Mouse (Mus musculus): ENCODE results near the gene Neurl1b. TPM values are rescaled to one million over a fixed set of nuclear protein-coding genes. Genes with fewer than 3 reads are reported as not detected.

Neurl1b gene
- polyA plus RNA-seq, 1 experiment = 26.2 TPM

- no peaks in the 10 kb centered on the region for H3K36me3 ChIP-seq (ENCODE audit: control insufficient read depth, insufficient read depth, low read length)
- DNase-seq = no peak
- no peak for TF ChIP-seq POLR2A (IDR thresholded peaks at IDR 0.05; ENCODE audit: control insufficient read depth, extremely low read depth, insufficient read depth, low read length, poor library complexity)
- TF ChIP-seq CTCF (IDR thresholded peaks at IDR 0.05; ENCODE audit: borderline replicate concordance, control insufficient read depth, extremely low read depth, insufficient read depth, low read length, poor library complexity) = no peak
- 89% methylated on average over 7 of the region's 7 CpGs for WGBS
- no peak overlapping the region for H3K27ac ChIP-seq (ENCODE audit: control insufficient read depth, insufficient read depth, low read length)
- H3K27me3 ChIP-seq (ENCODE audit: control insufficient read depth, insufficient read depth, low read length) = no peaks in the 10 kb centered on the region
- H3K4me3 ChIP-seq (ENCODE audit: control insufficient read depth, insufficient read depth, low read length) = no peak overlapping the region
- H3K4me1 ChIP-seq (replicated peaks; ENCODE audit: control insufficient read depth, insufficient read depth, low read length) = no peaks in the 10 kb centered on the region
Measured at GRCm38 (mm10) chr17:26458049-26458448, 43.4 kb downstream of the Neurl1b start.

- no peak overlapping the region for H3K27ac ChIP-seq (ENCODE audit: control insufficient read depth, insufficient read depth, low read length)
- DNase-seq = peak; percentile 74
- no peaks in the 10 kb centered on the region for H3K4me1 ChIP-seq (replicated peaks; ENCODE audit: control insufficient read depth, insufficient read depth, low read length)
- no peak for TF ChIP-seq POLR2A (IDR thresholded peaks at IDR 0.05; ENCODE audit: control insufficient read depth, extremely low read depth, insufficient read depth, low read length, poor library complexity)
- peak; percentile 74; the same call in 1 of the 2 replicates for TF ChIP-seq CTCF (IDR thresholded peaks at IDR 0.05; ENCODE audit: borderline replicate concordance, control insufficient read depth, extremely low read depth, insufficient read depth, low read length, poor library complexity)
- H3K4me3 ChIP-seq (ENCODE audit: control insufficient read depth, insufficient read depth, low read length) = no peak overlapping the region
- 39% methylated on average over 12 of the region's 12 CpGs for WGBS
- H3K36me3 ChIP-seq (ENCODE audit: control insufficient read depth, insufficient read depth, low read length) = no peaks in the 10 kb centered on the region
- no peaks in the 10 kb centered on the region for H3K27me3 ChIP-seq (ENCODE audit: control insufficient read depth, insufficient read depth, low read length)
Measured at GRCm38 (mm10) chr17:26462634-26463170, 48.1 kb downstream of the Neurl1b start.

- H3K4me1 ChIP-seq (replicated peaks; ENCODE audit: control insufficient read depth, insufficient read depth, low read length) = no peaks in the 10 kb centered on the region
- no peaks in the 10 kb centered on the region for H3K27me3 ChIP-seq (ENCODE audit: control insufficient read depth, insufficient read depth, low read length)
- TF ChIP-seq POLR2A (IDR thresholded peaks at IDR 0.05; ENCODE audit: control insufficient read depth, extremely low read depth, insufficient read depth, low read length, poor library complexity) (no peak), CTCF (IDR thresholded peaks at IDR 0.05; ENCODE audit: borderline replicate concordance, control insufficient read depth, extremely low read depth, insufficient read depth, low read length, poor library complexity) (no peak)
- no peak for DNase-seq
- no peaks in the 10 kb centered on the region for H3K36me3 ChIP-seq (ENCODE audit: control insufficient read depth, insufficient read depth, low read length)
- 97% methylated on average over 5 of the region's 5 CpGs for WGBS
- no peak overlapping the region for H3K4me3 ChIP-seq (ENCODE audit: control insufficient read depth, insufficient read depth, low read length)
- no peak overlapping the region for H3K27ac ChIP-seq (ENCODE audit: control insufficient read depth, insufficient read depth, low read length)
Measured at GRCm38 (mm10) chr17:26463432-26463831, 48.8 kb downstream of the Neurl1b start.

GRCm38 (mm10) chr17:26463984-26464383, 49.4 kb downstream of the Neurl1b start:
- H3K27ac ChIP-seq (ENCODE audit: control insufficient read depth, insufficient read depth, low read length) = no peak overlapping the region
- TF ChIP-seq POLR2A (IDR thresholded peaks at IDR 0.05; ENCODE audit: control insufficient read depth, extremely low read depth, insufficient read depth, low read length, poor library complexity) (no peak), CTCF (IDR thresholded peaks at IDR 0.05; ENCODE audit: borderline replicate concordance, control insufficient read depth, extremely low read depth, insufficient read depth, low read length, poor library complexity) (no peak)
- WGBS = 78% methylated on average over 4 of the region's 4 CpGs
- H3K4me3 ChIP-seq (ENCODE audit: control insufficient read depth, insufficient read depth, low read length) = no peak overlapping the region
- no peaks in the 10 kb centered on the region for H3K27me3 ChIP-seq (ENCODE audit: control insufficient read depth, insufficient read depth, low read length)
- no peaks in the 10 kb centered on the region for H3K4me1 ChIP-seq (replicated peaks; ENCODE audit: control insufficient read depth, insufficient read depth, low read length)
- no peak for DNase-seq
- no peaks in the 10 kb centered on the region for H3K36me3 ChIP-seq (ENCODE audit: control insufficient read depth, insufficient read depth, low read length)

- DNase-seq = no peak
- no peak overlapping the region for H3K27ac ChIP-seq (ENCODE audit: control insufficient read depth, insufficient read depth, low read length)
- WGBS = 89% methylated on average over 9 of the region's 9 CpGs
- H3K4me1 ChIP-seq (replicated peaks; ENCODE audit: control insufficient read depth, insufficient read depth, low read length) = no peaks in the 10 kb centered on the region
- no peaks in the 10 kb centered on the region for H3K27me3 ChIP-seq (ENCODE audit: control insufficient read depth, insufficient read depth, low read length)
- H3K4me3 ChIP-seq (ENCODE audit: control insufficient read depth, insufficient read depth, low read length) = no peak overlapping the region
- H3K36me3 ChIP-seq (ENCODE audit: control insufficient read depth, insufficient read depth, low read length) = no peaks in the 10 kb centered on the region
- TF ChIP-seq POLR2A (IDR thresholded peaks at IDR 0.05; ENCODE audit: control insufficient read depth, extremely low read depth, insufficient read depth, low read length, poor library complexity) (no peak), CTCF (IDR thresholded peaks at IDR 0.05; ENCODE audit: borderline replicate concordance, control insufficient read depth, extremely low read depth, insufficient read depth, low read length, poor library complexity) (no peak)
Measured at GRCm38 (mm10) chr17:26464481-26464880, 49.9 kb downstream of the Neurl1b start.

GRCm38 (mm10) chr17:26464972-26465371, 50.3 kb downstream of the Neurl1b start:
- no peaks in the 10 kb centered on the region for H3K36me3 ChIP-seq (ENCODE audit: control insufficient read depth, insufficient read depth, low read length)
- no peak for TF ChIP-seq CTCF (IDR thresholded peaks at IDR 0.05; ENCODE audit: borderline replicate concordance, control insufficient read depth, extremely low read depth, insufficient read depth, low read length, poor library complexity)
- no peak for TF ChIP-seq POLR2A (IDR thresholded peaks at IDR 0.05; ENCODE audit: control insufficient read depth, extremely low read depth, insufficient read depth, low read length, poor library complexity)
- H3K27me3 ChIP-seq (ENCODE audit: control insufficient read depth, insufficient read depth, low read length) = no peaks in the 10 kb centered on the region
- no peak for DNase-seq
- no peak overlapping the region for H3K27ac ChIP-seq (ENCODE audit: control insufficient read depth, insufficient read depth, low read length)
- no peak overlapping the region for H3K4me3 ChIP-seq (ENCODE audit: control insufficient read depth, insufficient read depth, low read length)
- no peaks in the 10 kb centered on the region for H3K4me1 ChIP-seq (replicated peaks; ENCODE audit: control insufficient read depth, insufficient read depth, low read length)
- 79% methylated on average over 7 of the region's 7 CpGs for WGBS

- peak; percentile 41; the same call in 1 of the 2 replicates for TF ChIP-seq CTCF (IDR thresholded peaks at IDR 0.05; ENCODE audit: borderline replicate concordance, control insufficient read depth, extremely low read depth, insufficient read depth, low read length, poor library complexity)
- TF ChIP-seq POLR2A (IDR thresholded peaks at IDR 0.05; ENCODE audit: control insufficient read depth, extremely low read depth, insufficient read depth, low read length, poor library complexity) = no peak
- Histone ChIP-seq H3K27me3 (ENCODE audit: control insufficient read depth, insufficient read depth, low read length) (no peaks in the 10 kb centered on the region), H3K4me3 (ENCODE audit: control insufficient read depth, insufficient read depth, low read length) (no peak overlapping the region), H3K36me3 (ENCODE audit: control insufficient read depth, insufficient read depth, low read length) (no peaks in the 10 kb centered on the region), H3K4me1 (replicated peaks; ENCODE audit: control insufficient read depth, insufficient read depth, low read length) (no peaks in the 10 kb centered on the region), H3K27ac (ENCODE audit: control insufficient read depth, insufficient read depth, low read length) (no peak overlapping the region)
- WGBS = 40% methylated on average over 4 of the region's 4 CpGs
- DNase-seq = peak; percentile 80
Measured at GRCm38 (mm10) chr17:26466741-26467150, 52.1 kb downstream of the Neurl1b start.
